Mouse (Mus musculus) CH12.LX (cell line): Measurements from ENCODE around the gene Hoxb1. TPM values are rescaled to one million over a fixed set of nuclear protein-coding genes. Genes with fewer than 3 reads are reported as not detected.

ENCODE experiments used
- DNase-seq: peaks from one replicate; pipeline ENCODE4 v3.0.0-alpha.2; 2013; ENCODE audit errors: extremely low read depth
- H3K27ac ChIP-seq: 2 replicates; pipeline ENCODE4 v1.5.1; 2012; ENCODE audit warnings: low read depth, mild to moderate bottlenecking, control low read depth, moderate library complexity; ENCODE audit not compliant: insufficient read depth
- H3K27me3 ChIP-seq: replicated peaks from 2 replicates; pipeline ENCODE3; 2012; ENCODE audit warnings: inconsistent platforms
- H3K36me3 ChIP-seq, 2 experiments: replicated peaks in 1 of 2; 2 replicates each; pipeline versions ENCODE3 to v1.6.1; 2012; ENCODE audit warnings: inconsistent platforms in 1 of 2, low read length in 1 of 2, mild to moderate bottlenecking in 1 of 2, mixed read lengths in 1 of 2, moderate library complexity in 1 of 2; ENCODE audit not compliant: control insufficient read depth in 1 of 2, insufficient read depth in 1 of 2
- H3K4me1 ChIP-seq, 2 experiments: 2 replicates each; pipeline ENCODE4 v1.6.1; 2012; ENCODE audit warnings: inconsistent platforms in 1 of 2, moderate library complexity in 1 of 2; ENCODE audit not compliant: insufficient read depth in 2 of 2, control insufficient read depth in 1 of 2
- H3K4me2 ChIP-seq: 2 replicates; pipeline ENCODE4 v1.6.1; 2012; ENCODE audit warnings: low read depth, mild to moderate bottlenecking, control low read depth; ENCODE audit not compliant: poor library complexity, insufficient read depth, severe bottlenecking
- H3K4me3 ChIP-seq, 3 experiments: fragments of 150-350 bp in 1 of 3; sonication (generic) in 1 of 3; replicated peaks in 1 of 3; 2 replicates each; pipeline versions ENCODE3 to v1.5.1; 2011 to 2012; ENCODE audit warnings: low read depth in 2 of 3, low read length in 2 of 3, mild to moderate bottlenecking in 2 of 3, moderate library complexity in 2 of 3, control low read depth in 1 of 3, improper control_type of control experiment in 1 of 3, inconsistent platforms in 1 of 3, mixed read lengths in 1 of 3; ENCODE audit not compliant: poor library complexity in 1 of 3
- H3K79me2 ChIP-seq: replicated peaks from 2 replicates; pipeline ENCODE4 v1.6.1; 2012; ENCODE audit warnings: mild to moderate bottlenecking, moderate library complexity; ENCODE audit not compliant: control insufficient read depth, poor library complexity, insufficient read depth, severe bottlenecking; ENCODE audit errors: extremely low read depth
- H3K9ac ChIP-seq: 2 replicates; pipeline ENCODE4 v1.6.1; 2012; ENCODE audit warnings: low read depth, mild to moderate bottlenecking, control low read depth, moderate library complexity; ENCODE audit not compliant: insufficient read depth
- H3K9me3 ChIP-seq: replicated peaks from 2 replicates; pipeline ENCODE3; 2012; ENCODE audit warnings: low read length, inconsistent platforms, mixed read lengths
- BHLHE40 ChIP-seq: IDR thresholded peaks from 2 replicates; pipeline ENCODE4 v1.6.1; 2011; ENCODE audit warnings: mild to moderate bottlenecking, low read depth, low read length, improper control_type of control experiment
- CTCF ChIP-seq, 2 experiments: IDR thresholded peaks in 1 of 2; conservative IDR thresholded peaks in 1 of 2; 2 replicates each; pipeline ENCODE4 v1.5.1; 2011 to 2012; ENCODE audit warnings: low read depth in 2 of 2, low read length in 2 of 2, improper control_type of control experiment in 1 of 2, inconsistent platforms in 1 of 2, mild to moderate bottlenecking in 1 of 2, moderate library complexity in 1 of 2
- GABPA ChIP-seq: IDR thresholded peaks from 2 replicates; pipeline ENCODE4 v1.6.1; 2012; ENCODE audit warnings: low read depth, low read length, improper control_type of control experiment, inconsistent platforms; ENCODE audit not compliant: insufficient replicate concordance
- JUN ChIP-seq: IDR thresholded peaks from 2 replicates; pipeline ENCODE4 v1.6.1; 2011; ENCODE audit warnings: low read depth, mild to moderate bottlenecking, low read length, improper control_type of control experiment, moderate library complexity; ENCODE audit not compliant: insufficient read depth
- MAZ ChIP-seq: IDR thresholded peaks from 2 replicates; pipeline ENCODE4 v1.6.1; 2012; ENCODE audit warnings: low read depth, mild to moderate bottlenecking, inconsistent platforms, low read length, improper control_type of control experiment, moderate library complexity
- PAX5 ChIP-seq: IDR thresholded peaks from 2 replicates; pipeline ENCODE4 v1.6.1; 2012; ENCODE audit warnings: low read length, inconsistent platforms, mixed read lengths
- RCOR1 ChIP-seq: conservative IDR thresholded peaks from 2 replicates; pipeline ENCODE4 v1.6.1; 2012; ENCODE audit warnings: low read depth, mild to moderate bottlenecking, inconsistent platforms, low read length, improper control_type of control experiment
- USF1 ChIP-seq: IDR thresholded peaks from 2 replicates; pipeline ENCODE4 v1.6.1; 2014; ENCODE audit warnings: low read depth, mild to moderate bottlenecking, inconsistent platforms, low read length, improper control_type of control experiment
- dilution Hi-C: fragments of 300-500 bp; cut with MboI; formaldehyde crosslinking; loops from 2 replicates; pipeline ENCODE4 v1.14.3; 2020; ENCODE audit warnings: low sequenced_read_pairs; ENCODE audit not compliant: extremely low pct_unique_long_range_greater_than_20kb, extremely low pct_ligation_motif_present
- in situ Hi-C: fragments of 300-500 bp; cut with MboI; formaldehyde crosslinking; loops from 3 replicates; pipeline ENCODE4 v1.14.3; 2019; ENCODE audit warnings: low sequenced_read_pairs, low pct_ligation_motif_present, low pct_unique_long_range_greater_than_20kb, mixed read lengths
- polyA plus RNA-seq: library from polyadenylated mRNA; unstranded; fragments of >175 nt; gene quantifications from 2 replicates; pipeline ENCODE4 v1.2.1, GENCODE M21; 2012; ENCODE audit warnings: low read depth; ENCODE audit not compliant: insufficient read length
- total RNA-seq, 2 experiments: library from RNA; depleted of rRNA; stranded (reverse); fragments of 300-350 nt in 1 of 2; fragments of >200 nt in 1 of 2; gene quantifications; 2 replicates each; pipeline ENCODE4 v1.2.3; 2012 to 2014

The Hoxb1 gene
- total and polyA plus RNA-seq, 3 experiments = not detected

GRCm38 (mm10) chr11:96327750-96328149 lies 37.8 kb upstream of the Hoxb1 start:
- no peak overlapping the region for H3K27ac ChIP-seq
- no peak overlapping the region for H3K4me2 ChIP-seq

GRCm38 (mm10) chr11:96328605-96329004 lies 36.9 kb upstream of the Hoxb1 start:
- Histone ChIP-seq H3K36me3 (peaks cover 0 to 2% of the 10 kb centered on the region in 2 experiments), H3K9ac (no peak overlapping the region), H3K4me3 (no peak overlapping the region), H3K79me2 (no peaks in the 10 kb centered on the region), H3K9me3 (no peaks in the 10 kb centered on the region), H3K27ac (no peak overlapping the region), H3K4me1 (no peaks in the 10 kb centered on the region), H3K27me3 (no peaks in the 10 kb centered on the region), H3K4me2 (no peak overlapping the region)
- in situ Hi-C loops (no loop called here), dilution Hi-C loops (no loop called here)
- DNase-seq = no peak
- TF ChIP-seq RCOR1 = no peak
- no peak for TF ChIP-seq MAZ

More at GRCm38 (mm10) chr11:96327750-96328149, 37.8 kb upstream of the Hoxb1 start:
- no peaks in the 10 kb centered on the region for H3K9me3 ChIP-seq
- H3K4me1 ChIP-seq = no peaks in the 10 kb centered on the region
- TF ChIP-seq CTCF (conservative IDR thresholded peaks at IDR 0.05 in 1 of 2, IDR thresholded peaks at IDR 0.05 in 1 of 2; ENCODE audit: low read depth in 2 of 2, low read length in 2 of 2) (no peak), BHLHE40 (no peak), USF1 (no peak), PAX5 (no peak), JUN (no peak), GABPA (no peak)
- H3K4me3 ChIP-seq = no peak overlapping the region
- H3K36me3 ChIP-seq = no peaks in the 10 kb centered on the region
- no peak overlapping the region for H3K9ac ChIP-seq
- no peaks in the 10 kb centered on the region for H3K27me3 ChIP-seq
- no peak for DNase-seq
- no peaks in the 10 kb centered on the region for H3K79me2 ChIP-seq
- dilution Hi-C loops = no loop called here
- in situ Hi-C loops = no loop called here

GRCm38 (mm10) chr11:96332105-96332504 lies 33.4 kb upstream of the Hoxb1 start:
- H3K9ac ChIP-seq = no peak overlapping the region

More at GRCm38 (mm10) chr11:96332105-96332504, 33.4 kb upstream of the Hoxb1 start:
- Histone ChIP-seq H3K4me1 (no peaks in the 10 kb centered on the region), H3K4me3 (no peak overlapping the region), H3K9me3 (no peaks in the 10 kb centered on the region), H3K36me3 (peaks cover 0 to 2% of the 10 kb centered on the region in 2 experiments), H3K27ac (no peak overlapping the region), H3K79me2 (no peaks in the 10 kb centered on the region), H3K27me3 (no peaks in the 10 kb centered on the region), H3K4me2 (no peak overlapping the region)
- in situ Hi-C loops (no loop called here), dilution Hi-C loops (no loop called here)
- no peak for TF ChIP-seq PAX5
- no peak for DNase-seq
